Mouse (Mus musculus): ENCODE measurements at regions not wholly inside any gene's neighbourhood (a gene's known extent, or its start where the extent isn't known, plus 50 kb on each side); places are given as distances from the start of the nearest gene placed in this dataset.
A peak's percentile ranks its signal among the peaks of the same experiment; 100 is the strongest.

DNA sequence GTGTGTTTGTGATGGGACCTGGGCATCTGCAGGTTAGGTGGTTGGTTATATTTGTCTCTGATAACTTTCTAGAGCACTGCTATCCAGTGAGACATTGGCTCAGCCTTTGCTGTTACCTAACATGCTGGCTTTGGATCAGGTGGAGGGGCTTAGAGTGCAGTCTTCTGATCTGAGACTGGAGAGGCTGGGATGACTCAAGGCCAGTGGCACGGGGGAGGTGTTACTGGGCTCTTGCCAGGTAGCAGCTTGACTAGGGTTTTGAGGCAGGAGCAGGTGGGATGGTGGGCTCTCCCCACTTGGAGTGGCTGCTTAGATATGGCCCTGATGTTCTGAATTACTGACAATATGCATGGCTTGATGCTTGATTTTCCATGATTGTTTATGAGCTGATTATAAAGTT, 236.0 kb downstream of the Zfp704 start:
- DNase-seq (ENCODE audit: low spot score): no peak

- no peak for DNase-seq (ENCODE audit: low spot score)
Measured at GRCm38 (mm10) chr3:9370096-9370495, 239.8 kb downstream of the Zfp704 start.

DNA sequence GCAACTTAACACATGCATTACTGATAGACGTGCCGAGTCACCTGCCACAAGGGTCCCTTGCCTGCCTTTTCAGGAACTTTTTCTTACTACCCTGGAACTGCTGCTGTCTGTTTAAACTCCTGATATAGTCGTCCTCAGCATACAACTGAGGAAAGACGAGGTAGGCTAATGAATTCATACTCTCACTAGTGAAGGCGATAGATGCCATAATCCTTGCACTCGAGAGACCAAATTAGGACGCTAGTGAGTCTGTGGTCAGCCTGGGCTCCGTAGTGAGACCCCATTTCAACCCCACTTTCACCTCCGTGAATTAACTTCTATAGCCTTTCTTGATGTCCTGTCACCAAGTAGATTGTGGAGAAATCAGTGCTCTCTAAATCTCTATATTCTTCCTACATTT, 244.1 kb downstream of the Zfp704 start:
- DNase-seq (ENCODE audit: low spot score): no peak

- DNase-seq (ENCODE audit: low spot score): peak; percentile 24
Measured at GRCm38 (mm10) chr3:9359186-9359585, 250.7 kb downstream of the Zfp704 start.

- DNase-seq (ENCODE audit: low spot score): peak; percentile 46
Measured at GRCm38 (mm10) chr3:9358111-9358510, 251.8 kb downstream of the Zfp704 start.

DNA sequence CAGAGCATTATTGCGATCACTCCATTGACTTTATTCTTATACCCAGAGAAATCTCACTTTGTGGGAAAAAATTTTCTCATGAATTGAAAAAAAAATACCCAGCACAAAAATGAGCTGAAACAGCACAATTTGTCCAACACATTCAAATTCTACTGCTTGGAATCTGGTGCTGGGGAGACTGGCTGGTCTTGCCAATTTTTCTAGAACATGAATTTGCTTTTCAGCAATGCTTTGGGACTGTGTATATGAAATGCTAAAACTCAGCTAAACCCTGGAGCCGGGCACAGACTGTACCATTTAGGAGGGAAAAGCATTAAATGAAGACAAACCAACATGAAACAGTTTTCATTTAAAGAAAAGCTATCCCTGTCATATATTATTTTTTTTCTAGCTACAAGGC, 252.2 kb downstream of the Zfp704 start:
- DNase-seq (ENCODE audit: low spot score): peak; percentile 18

- no peak for DNase-seq (ENCODE audit: low spot score)
Measured at GRCm38 (mm10) chr3:9355875-9356274, 254.0 kb downstream of the Zfp704 start.

- DNase-seq (ENCODE audit: low spot score): no peak
Measured at GRCm38 (mm10) chr3:9354756-9355155, 255.1 kb downstream of the Zfp704 start.

DNA sequence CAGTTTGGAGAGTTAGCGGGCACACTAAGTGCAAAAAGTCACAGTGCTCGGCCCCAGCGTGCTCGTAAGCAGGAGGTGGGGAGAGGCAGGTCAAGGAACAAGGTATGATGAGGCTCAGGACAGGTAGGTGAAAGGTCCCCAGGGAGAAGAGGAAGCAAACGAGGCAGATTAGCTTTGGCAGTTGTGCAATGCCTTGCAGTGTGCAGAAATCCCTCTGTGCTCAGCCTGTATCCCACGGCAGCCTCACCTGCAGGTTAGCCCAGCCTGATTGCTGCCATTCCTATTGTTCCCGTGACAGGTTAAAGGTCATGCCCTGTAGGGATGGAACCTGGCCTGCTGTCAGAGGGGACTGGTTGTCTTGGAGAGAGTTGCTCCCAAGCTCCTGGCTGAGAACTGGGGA, 257.6 kb downstream of the Zfp704 start:
- DNase-seq (ENCODE audit: low spot score): no peak

DNA sequence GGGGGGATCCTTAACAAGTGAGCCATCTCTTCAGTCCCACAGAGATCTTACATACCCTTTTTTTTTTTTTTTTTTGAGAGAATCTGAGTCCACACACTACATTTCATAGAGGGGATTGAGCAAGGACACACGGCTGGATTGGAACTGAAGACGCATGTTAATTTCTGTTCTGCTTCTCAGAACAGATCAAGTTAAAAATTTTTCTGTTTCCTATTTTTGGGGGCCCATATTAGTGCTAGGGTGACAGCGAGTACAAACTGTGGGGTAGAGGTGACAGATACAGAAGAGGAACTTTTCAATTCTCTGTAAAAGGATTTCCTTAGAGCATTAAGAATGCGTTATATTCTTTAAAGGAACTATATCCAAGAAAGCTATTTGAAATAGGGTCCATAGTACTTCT, 260.1 kb downstream of the Zfp704 start:
- no peak for DNase-seq (ENCODE audit: low spot score)

DNA sequence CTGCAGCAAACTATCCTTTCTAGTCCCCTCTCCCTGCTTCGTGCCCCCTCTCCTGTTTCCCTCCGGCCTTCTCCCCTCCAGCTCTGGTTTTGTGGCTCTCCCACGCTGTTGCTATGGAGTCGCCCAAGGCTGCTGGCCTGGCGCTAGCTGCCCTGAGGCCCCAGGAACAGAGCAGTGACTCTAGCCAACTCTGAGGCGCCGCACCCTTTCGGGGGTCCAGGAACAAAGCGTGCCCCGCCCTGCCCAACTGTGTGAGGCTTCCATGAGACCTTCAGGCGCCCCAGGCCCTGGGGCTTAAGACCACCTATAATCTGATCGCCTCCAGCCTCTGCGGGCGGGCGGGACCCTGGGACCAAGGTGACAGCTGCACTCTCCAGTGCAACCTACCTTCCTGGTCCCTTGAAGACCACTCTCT, 262.4 kb downstream of the Zfp704 start:
- peak; percentile 79 for DNase-seq (ENCODE audit: low spot score)

GRCm38 (mm10) chr3:9346857-9347445, 262.9 kb downstream of the Zfp704 start:
- peak; percentile 66 for DNase-seq (ENCODE audit: low spot score)

DNA sequence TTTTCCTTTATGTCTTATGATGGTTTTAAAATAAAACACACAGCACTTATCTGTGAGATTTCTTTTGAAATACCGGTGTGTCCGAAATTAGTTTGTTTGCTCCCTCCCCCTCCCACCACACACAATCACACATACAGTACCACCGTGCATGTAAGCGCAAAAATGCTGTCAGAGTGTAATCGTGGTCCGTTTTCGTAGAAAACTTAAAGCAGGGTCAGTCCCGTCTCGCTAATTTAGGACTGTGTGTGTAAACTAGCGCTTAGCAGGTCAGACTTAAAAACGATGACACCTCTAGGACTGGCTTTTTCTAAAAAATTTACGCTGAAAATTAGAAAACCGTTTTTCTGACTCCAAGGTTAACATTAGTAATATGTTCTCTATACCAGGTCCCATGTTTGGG, 263.5 kb downstream of the Zfp704 start:
- no peak for DNase-seq (ENCODE audit: low spot score)

DNA sequence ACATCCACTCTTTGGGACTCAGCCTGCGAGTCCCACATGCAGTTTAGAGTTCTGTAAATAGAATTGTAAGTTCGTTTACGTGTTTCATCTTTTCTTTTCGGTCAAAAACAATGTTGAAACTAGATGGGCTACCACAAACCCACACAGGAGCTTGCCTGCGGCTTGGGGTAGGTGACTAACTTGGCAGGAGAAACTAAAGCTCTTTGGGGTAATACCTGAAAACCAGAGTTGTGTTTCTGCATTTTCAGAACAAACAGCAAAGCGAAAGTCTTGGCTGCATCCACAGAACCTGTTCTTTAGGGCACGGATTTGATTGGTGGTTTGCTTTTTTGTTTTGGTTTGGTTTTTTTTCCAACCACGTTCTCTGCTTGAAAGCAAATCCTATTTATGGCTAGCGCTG, 264.0 kb downstream of the Zfp704 start:
- no peak for DNase-seq (ENCODE audit: low spot score)

DNA sequence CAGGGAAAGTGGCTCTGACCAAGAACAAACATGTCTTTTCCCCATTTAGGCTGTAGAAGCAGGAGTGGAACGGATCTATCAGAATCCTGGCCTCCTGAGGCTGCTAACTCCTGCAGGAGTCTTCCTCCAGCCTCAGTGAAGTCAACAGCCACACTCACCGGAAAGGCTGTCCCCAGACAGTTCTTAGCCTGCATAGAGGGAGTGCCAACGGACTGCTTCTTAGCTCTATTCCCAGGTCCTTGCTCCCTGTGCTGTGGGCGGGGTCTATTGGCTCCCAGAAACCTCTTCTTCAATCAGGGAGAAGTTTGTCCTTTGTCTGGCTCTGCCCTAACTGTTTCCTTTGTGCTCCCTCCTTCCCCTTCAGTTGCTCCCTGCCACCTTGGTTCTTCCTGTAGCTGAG, 266.3 kb downstream of the Zfp704 start:
- DNase-seq (ENCODE audit: low spot score): no peak

GRCm38 (mm10) chr3:9342167-9342566, 267.7 kb downstream of the Zfp704 start:
- DNase-seq (ENCODE audit: low spot score): no peak

GRCm38 (mm10) chr3:9341657-9342056, 268.2 kb downstream of the Zfp704 start:
- DNase-seq (ENCODE audit: low spot score): no peak

GRCm38 (mm10) chr3:9341244-9341643, 268.6 kb downstream of the Zfp704 start:
- DNase-seq (ENCODE audit: low spot score): no peak

DNA sequence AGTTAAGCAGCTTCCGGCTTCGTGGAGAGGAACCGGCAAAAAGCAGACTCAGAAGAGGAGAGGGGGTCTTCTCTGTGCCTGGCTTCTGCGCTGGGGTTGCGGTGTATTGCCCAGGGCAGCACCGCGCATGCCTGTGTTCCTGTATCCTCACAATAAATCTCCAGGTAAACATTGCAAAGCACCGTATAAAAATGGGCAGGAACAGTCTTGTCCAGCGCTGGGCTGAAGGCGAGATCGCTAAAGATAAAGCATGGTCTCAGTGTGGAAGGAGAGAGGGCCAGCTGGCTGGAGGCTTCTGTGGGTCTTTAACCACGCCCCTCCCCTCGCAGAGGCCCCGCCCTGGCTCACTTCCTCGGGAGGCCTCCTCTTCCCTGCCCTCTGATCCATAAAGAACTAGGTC, 269.1 kb downstream of the Zfp704 start:
- peak; percentile 70 for DNase-seq (ENCODE audit: low spot score)

- DNase-seq (ENCODE audit: low spot score): no peak
Measured at GRCm38 (mm10) chr3:9340344-9340743, 269.5 kb downstream of the Zfp704 start.

- DNase-seq (ENCODE audit: low spot score): no peak
Measured at GRCm38 (mm10) chr3:9339669-9340068, 270.2 kb downstream of the Zfp704 start.

DNA sequence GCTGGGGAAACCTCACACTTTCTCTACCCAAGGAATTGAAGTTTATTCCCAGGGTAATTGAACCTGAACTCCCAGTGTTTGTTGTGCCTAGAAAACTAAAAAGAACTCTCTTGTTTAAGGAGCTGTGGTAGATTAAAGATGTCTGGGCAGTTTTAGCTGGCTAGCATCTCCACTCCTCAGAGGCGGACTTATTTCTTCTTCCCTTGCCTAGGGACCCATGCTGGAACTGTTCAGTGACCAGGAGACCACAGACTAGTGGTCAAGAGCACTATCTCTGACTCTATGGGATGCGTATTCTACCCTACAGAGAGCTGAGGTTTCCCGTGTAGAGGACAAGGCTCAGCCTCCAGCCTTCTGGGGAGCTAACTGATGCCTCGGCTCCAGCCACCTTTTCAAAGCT, 274.3 kb downstream of the Zfp704 start:
- no peak for DNase-seq (ENCODE audit: low spot score)

Measured in testis, postnatal 10 days (tissue).